Mouse (Mus musculus) intestine, postnatal 0 days (tissue): ENCODE data around the gene Klhl29. TPM values are rescaled to one million over a fixed set of nuclear protein-coding genes. Genes with fewer than 3 reads are reported as not detected.

Experiments
- ATAC-seq: fragments of 200-750 bp; cut with Nextera tagmentation; 2 replicates; pipeline ENCODE4 v1.8.0; 2017; ENCODE audit warnings: mild to moderate bottlenecking, moderate TSS enrichment, moderate library complexity
- H3K27ac ChIP-seq: fragments of 300-500 bp; sonication (generic); 2 replicates; pipeline ENCODE4 v1.5.1; 2014; ENCODE audit warnings: mild to moderate bottlenecking, low read depth, low read length, moderate library complexity
- H3K27me3 ChIP-seq: fragments of 300-500 bp; sonication (generic); replicated peaks from 2 replicates; pipeline ENCODE4 v1.6.1; 2014; ENCODE audit warnings: low read length, mixed read lengths; ENCODE audit not compliant: control insufficient read depth, insufficient read depth
- H3K36me3 ChIP-seq: fragments of 300-500 bp; sonication (generic); 2 replicates; pipeline ENCODE4 v1.6.1; 2014; ENCODE audit warnings: mild to moderate bottlenecking, moderate library complexity; ENCODE audit not compliant: control insufficient read depth, insufficient read depth
- H3K4me1 ChIP-seq: fragments of 300-500 bp; sonication (generic); replicated peaks from 2 replicates; pipeline ENCODE4 v1.6.1; 2014; ENCODE audit warnings: antibody characterized with exemption, low read length, mixed read lengths; ENCODE audit not compliant: control insufficient read depth, insufficient read depth
- H3K4me2 ChIP-seq: fragments of 300-500 bp; sonication (generic); replicated peaks from 2 replicates; pipeline ENCODE4 v1.6.1; 2014; ENCODE audit warnings: low read depth, mild to moderate bottlenecking, moderate library complexity
- H3K4me3 ChIP-seq: fragments of 300-500 bp; sonication (generic); 2 replicates; pipeline ENCODE4 v1.5.1; 2014; ENCODE audit warnings: low read depth, low read length
- H3K9ac ChIP-seq: fragments of 300-500 bp; sonication (generic); 2 replicates; pipeline ENCODE4 v1.6.1; 2014; ENCODE audit warnings: mild to moderate bottlenecking, low read depth, low read length
- H3K9me3 ChIP-seq: fragments of 300-500 bp; sonication (generic); 2 replicates; pipeline ENCODE4 v1.6.1; 2016; ENCODE audit warnings: mixed run types; ENCODE audit not compliant: control insufficient read depth
- CTCF ChIP-seq: sonication (generic); IDR thresholded peaks from 2 replicates; pipeline ENCODE4 v1.5.1; 2016; ENCODE audit warnings: low read depth, mild to moderate bottlenecking, control low read depth, antibody characterized with exemption, moderate library complexity
- WGBS: fragments of 180-500 bp; shearing (Covaris S2); extraction: QIAGEN DNeasy Blood & Tissue Kit; methylation state at CpG from one replicate; pipeline ENCODE4 v1.1.7; 2014; 5-methylcytosine and 5-hydroxymethylcytosine counted together
- polyA plus RNA-seq: library from polyadenylated mRNA; unstranded; fragments of >200 nt; fragmentation: Nextera tagmentation; extraction: Ambion mirVana; gene quantifications from 2 replicates; pipeline ENCODE4 v1.2.1, GENCODE M21; 2015

The Klhl29 gene
- polyA plus RNA-seq, 1 experiment from 2014 or later = 0.34 TPM

GRCm38 (mm10) chr12:5204071-5204840 lies 171.2 kb downstream of the Klhl29 start:
- H3K4me3 ChIP-seq = no peak overlapping the region
- no peaks in the 10 kb centered on the region for H3K27me3 ChIP-seq
- H3K27ac ChIP-seq = no peak overlapping the region
- 52% methylated on average over 11 of the region's 11 CpGs for WGBS
- TF ChIP-seq CTCF = no peak
- H3K4me1 ChIP-seq = no peaks in the 10 kb centered on the region
- no peak overlapping the region for H3K4me2 ChIP-seq
- no peaks in the 10 kb centered on the region; the same call in 1 of the 2 replicates for H3K36me3 ChIP-seq
- ATAC-seq = peak; percentile 45
- no peak overlapping the region for H3K9ac ChIP-seq
- no peaks in the 10 kb centered on the region for H3K9me3 ChIP-seq

GRCm38 (mm10) chr12:5203385-5203784 lies 172.1 kb downstream of the Klhl29 start:
- Histone ChIP-seq H3K9me3 (no peaks in the 10 kb centered on the region), H3K4me2 (no peak overlapping the region), H3K27ac (no peak overlapping the region), H3K4me3 (no peak overlapping the region), H3K9ac (no peak overlapping the region), H3K4me1 (no peaks in the 10 kb centered on the region), H3K27me3 (no peaks in the 10 kb centered on the region), H3K36me3 (no peaks in the 10 kb centered on the region; the same call in 1 of the 2 replicates)
- WGBS = 71% methylated on average over 5 of the region's 5 CpGs
- ATAC-seq = no peak
- TF ChIP-seq CTCF = no peak

GRCm38 (mm10) chr12:5198254-5198653 lies 177.2 kb downstream of the Klhl29 start:
- no peak overlapping the region for H3K4me3 ChIP-seq
- H3K4me2 ChIP-seq = no peak overlapping the region
- no peak overlapping the region for H3K9ac ChIP-seq
- peak; percentile 43; the same call in 1 of the 2 replicates for ATAC-seq
- no peak overlapping the region for H3K27ac ChIP-seq
- H3K4me1 ChIP-seq = no peaks in the 10 kb centered on the region
- H3K36me3 ChIP-seq = no peaks in the 10 kb centered on the region
- H3K27me3 ChIP-seq = no peaks in the 10 kb centered on the region
- TF ChIP-seq CTCF = no peak
- H3K9me3 ChIP-seq = no peaks in the 10 kb centered on the region
- 9% methylated on average over 4 of the region's 4 CpGs for whole genome bisulfite sequencing

- no peaks in the 10 kb centered on the region for H3K9me3 ChIP-seq
- H3K4me1 ChIP-seq = no peaks in the 10 kb centered on the region
- H3K4me3 ChIP-seq = no peak overlapping the region
- no peak for ATAC-seq
- H3K36me3 ChIP-seq = no peaks in the 10 kb centered on the region
- no peak for TF ChIP-seq CTCF
- H3K4me2 ChIP-seq = no peak overlapping the region
- H3K27ac ChIP-seq = no peak overlapping the region
- no peaks in the 10 kb centered on the region for H3K27me3 ChIP-seq
- no peak overlapping the region for H3K9ac ChIP-seq
- 55% methylated on average over 6 of the region's 6 CpGs for whole genome bisulfite sequencing
Observed at GRCm38 (mm10) chr12:5194176-5194575, 181.3 kb downstream of the Klhl29 start.

GRCm38 (mm10) chr12:5192380-5192718 lies 183.1 kb downstream of the Klhl29 start:
- no peaks in the 10 kb centered on the region for H3K9me3 ChIP-seq
- no peak overlapping the region for H3K4me2 ChIP-seq
- TF ChIP-seq CTCF = no peak
- WGBS = 66% methylated on average over 9 of the region's 9 CpGs
- no peaks in the 10 kb centered on the region for H3K27me3 ChIP-seq
- ATAC-seq = no peak
- no peak overlapping the region for H3K4me3 ChIP-seq
- H3K27ac ChIP-seq = no peak overlapping the region
- no peaks in the 10 kb centered on the region for H3K4me1 ChIP-seq
- H3K36me3 ChIP-seq = no peaks in the 10 kb centered on the region
- H3K9ac ChIP-seq = no peak overlapping the region

- H3K4me3 ChIP-seq = no peak overlapping the region
Observed at GRCm38 (mm10) chr12:5191628-5192379, 183.7 kb downstream of the Klhl29 start.

More at GRCm38 (mm10) chr12:5191628-5192379, 183.7 kb downstream of the Klhl29 start:
- H3K4me2 ChIP-seq = 0 out of 2 replicates have a peak overlapping the region, but pooled peaks have one; percentile 14
- H3K27ac ChIP-seq = no peak overlapping the region
- no peak for TF ChIP-seq CTCF
- H3K9me3 ChIP-seq = no peaks in the 10 kb centered on the region
- H3K27me3 ChIP-seq = no peaks in the 10 kb centered on the region
- H3K36me3 ChIP-seq = no peaks in the 10 kb centered on the region
- no peaks in the 10 kb centered on the region for H3K4me1 ChIP-seq
- WGBS = 16% methylated on average over 14 of the region's 14 CpGs
- no peak overlapping the region for H3K9ac ChIP-seq
- ATAC-seq = 0 out of 2 replicates have a peak, but pooled peaks have one; percentile 16
